Mouse (Mus musculus) spleen, adult 2 months (tissue): ENCODE results near the gene Vmn1r3.
"Not testable (repeated sequence)": the region's sequence is repeated elsewhere in the genome, so short reads cannot be mapped to it uniquely, and the experiment has no call there.

Experiments used
- CTCF ChIP-seq: fragments of 200-500 bp; IDR thresholded peaks from 2 replicates; pipeline ENCODE4 v1.5.1; 2011; ENCODE audit warnings: mild to moderate bottlenecking, inconsistent platforms; ENCODE audit not compliant: insufficient read depth, insufficient read length, insufficient replicate concordance; ENCODE audit errors: extremely low read depth
- POLR2A ChIP-seq: fragments of 200-500 bp; IDR thresholded peaks from 2 replicates; pipeline ENCODE4 v1.6.1; 2011; ENCODE audit warnings: low read depth, low read length, inconsistent platforms

GRCm38 (mm10) chr4:3216382-3216781 lies 31.2 kb upstream of the Vmn1r3 start:
- not testable (repeated sequence) for TF ChIP-seq CTCF, POLR2A
